In the genomic region with DNA sequence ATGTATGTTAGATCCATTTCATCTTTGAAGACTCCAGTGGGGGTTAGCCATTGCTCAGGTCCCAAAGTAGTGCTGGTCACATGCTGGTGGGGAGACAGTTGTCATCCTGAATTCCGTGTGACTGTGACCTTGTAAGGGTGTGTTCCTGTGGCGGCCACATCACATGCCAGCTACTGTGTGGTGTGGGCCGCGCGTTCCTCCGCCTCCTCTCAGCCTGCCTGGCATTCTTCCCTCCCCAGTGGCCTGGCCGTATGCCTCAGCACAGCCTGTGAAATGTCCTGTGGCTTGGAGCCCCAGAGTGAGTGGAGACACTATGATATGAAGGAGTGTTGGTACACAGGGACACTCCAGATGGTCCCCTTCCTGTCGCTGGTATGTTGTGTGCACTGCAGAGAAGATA, we compare ENCODE assay signal across 7 mouse cellular contexts. TPM values are rescaled to one million over a fixed set of nuclear protein-coding genes. Genes with fewer than 3 reads are reported as not detected.
DNase-seq lines count a peak whose midpoint lies in the region; ATAC-seq and TF ChIP-seq lines count a peak whose summit lies in the region.

No protein-coding gene starts in this region.

- no peak for TF ChIP-seq POLR2A in bone marrow macrophage, adult 2 months (IDR thresholded peaks at IDR 0.05; ENCODE audit: borderline replicate concordance, low read depth, low read length)

- peak; percentile 23; the same call in 1 of the 2 replicates for ATAC-seq in megakaryocyte, adult 5-6 weeks (ENCODE audit: poor library complexity, severe bottlenecking)

- peak; percentile 39 to 59 for DNase-seq in adrenal gland, adult 18-20 months (ENCODE audit: low spot score in 2 of 2)
- DNase-seq in heart, adult 11 months, result peak; percentile 99
- peak; percentile 52 to 67 for DNase-seq in kidney, postnatal 4 days
- no peak for DNase-seq in spleen, postnatal 36 days (ENCODE audit: low spot score in 2 of 2)
- no peak for DNase-seq in embryo, embryonic 11 days

- H3K4me1 ChIP-seq in bone marrow macrophage, adult 2 months (ENCODE audit: control insufficient read depth, insufficient read depth, low read length), result peaks cover 66% of the 10 kb centered on the region

- no peak overlapping the region for H3K4me3 ChIP-seq in bone marrow macrophage, adult 2 months (ENCODE audit: insufficient read depth, low read length)

- H3K27ac ChIP-seq in bone marrow macrophage, adult 2 months (ENCODE audit: insufficient read depth, low read depth, low read length), result peak overlapping the region; percentile 96

- TF ChIP-seq CTCF in bone marrow macrophage, adult 2 months (IDR thresholded peaks at IDR 0.05; ENCODE audit: low read depth, low read length), result no peak

RNA-seq across cellular contexts. Expression of gene Umps, which starts 29.3 kb away (rescaled TPM):
- 10 to 100 TPM; 49.1 TPM for total RNA-seq in adrenal gland, adult 18-20 months (2021)
- polyA plus RNA-seq in bone marrow macrophage, adult 2 months (2012; ENCODE audit: insufficient read depth, insufficient read length, missing spikeins), result 9.2 and 11.6 TPM in 2 replicates
- total RNA-seq in megakaryocyte, adult 5-6 weeks (2015), result 19.6 and 23.1 TPM in 2 replicates
- 34.8 and 35.9 TPM in 2 replicates for total RNA-seq in megakaryocyte, adult 5-6 weeks (2017)

Comparison
In these comparisons a context has a peak if more than half of its experiments do, and no peak if none do; other contexts are left out.
1. DNase-seq: peak in adrenal gland, adult 18-20 months (2 of 2), heart, adult 11 months (single experiment) and kidney, postnatal 4 days (2 of 2); none in spleen, postnatal 36 days (0 of 2) and embryo, embryonic 11 days (single experiment).